Mouse (Mus musculus) limb, embryonic 11.5 days (tissue): ENCODE measurements around the gene Stard8. TPM values are rescaled to one million over a fixed set of nuclear protein-coding genes. Genes with fewer than 3 reads are reported as not detected.
"Not testable (repeated sequence)": the region's sequence is repeated elsewhere in the genome, so short reads cannot be mapped to it uniquely, and the experiment has no call there.

Experiments used
- ATAC-seq: fragments of 200-750 bp; cut with Nextera tagmentation; 2 replicates; pipeline ENCODE4 v1.8.0; 2017; ENCODE audit warnings: low read depth; ENCODE audit not compliant: insufficient number of reproducible peaks, low FRiP score, low TSS enrichment
- DNase-seq: peaks from one replicate; pipeline ENCODE4 v3.0.0-alpha.2; 2015; ENCODE audit warnings: low spot score
- H3K27ac ChIP-seq: fragments of 300-500 bp; sonication (generic); replicated peaks from 2 replicates; pipeline ENCODE4 v1.5.1; 2014; ENCODE audit warnings: low read depth, mild to moderate bottlenecking, low read length
- H3K27me3 ChIP-seq: fragments of 300-500 bp; sonication (generic); 2 replicates; pipeline ENCODE4 v1.6.1; 2014; ENCODE audit warnings: mild to moderate bottlenecking, low read length, mixed read lengths; ENCODE audit not compliant: control insufficient read depth, insufficient read depth
- H3K36me3 ChIP-seq: fragments of 300-500 bp; sonication (generic); 2 replicates; pipeline ENCODE4 v1.6.1; 2014; ENCODE audit warnings: mild to moderate bottlenecking, low read length, moderate library complexity, mixed read lengths; ENCODE audit not compliant: control insufficient read depth, insufficient read depth
- H3K4me1 ChIP-seq: fragments of 300-500 bp; sonication (generic); 2 replicates; pipeline ENCODE4 v1.6.1; 2014; ENCODE audit warnings: low read length, mixed read lengths; ENCODE audit not compliant: control insufficient read depth, insufficient read depth
- H3K4me2 ChIP-seq: fragments of 300-500 bp; sonication (generic); 2 replicates; pipeline ENCODE4 v1.6.1; 2014; ENCODE audit warnings: low read depth, mild to moderate bottlenecking, moderate library complexity; ENCODE audit not compliant: severe bottlenecking
- H3K4me3 ChIP-seq: fragments of 300-500 bp; sonication (generic); 2 replicates; pipeline ENCODE4 v1.5.1; 2014; ENCODE audit warnings: low read depth, low read length
- H3K9ac ChIP-seq: fragments of 300-500 bp; sonication (generic); 2 replicates; pipeline ENCODE4 v1.6.1; 2014; ENCODE audit warnings: mild to moderate bottlenecking, low read length
- H3K9me3 ChIP-seq: fragments of 300-500 bp; sonication (generic); 2 replicates; pipeline ENCODE4 v1.6.1; 2016; ENCODE audit warnings: low read length; ENCODE audit not compliant: control insufficient read depth
- WGBS: fragments of 180-500 bp; shearing (Covaris S2); extraction: QIAGEN DNeasy Blood & Tissue Kit; methylation state at CpG from one replicate; pipeline ENCODE4 v1.1.7; 2014; 5-methylcytosine and 5-hydroxymethylcytosine counted together
- polyA plus RNA-seq: library from polyadenylated mRNA; unstranded; fragments of >200 nt; fragmentation: Nextera tagmentation; extraction: Ambion mirVana; gene quantifications from 2 replicates; pipeline ENCODE4 v1.2.1, GENCODE M21; 2014

The Stard8 gene
- polyA plus RNA-seq = 4.3 and 5.1 TPM in 2 replicates

DNA sequence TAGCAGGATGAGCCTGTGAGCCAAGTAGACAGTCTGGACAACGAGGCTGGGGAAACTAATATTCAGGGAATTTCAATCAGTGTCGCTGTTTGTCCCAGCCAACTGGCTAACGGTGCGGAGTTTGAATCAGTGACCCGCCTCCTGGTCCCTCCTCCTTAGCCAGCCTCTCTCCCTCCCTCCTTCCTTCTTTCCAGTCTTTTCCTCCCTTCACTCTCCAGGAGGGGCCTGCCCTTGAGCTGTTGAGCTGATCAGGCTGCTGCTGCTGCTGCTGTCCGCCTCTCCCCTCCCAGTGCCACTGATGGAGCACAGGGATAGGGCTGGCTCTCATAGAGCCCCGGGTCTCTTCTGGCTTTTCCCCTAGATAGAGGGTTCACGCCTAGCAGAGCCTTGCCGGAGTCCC lies at the start of gene Stard8:
Gene Stard8 (plus strand): TSS at position 203 of the 400 bp plus-strand sequence.
- DNase-seq (peak; percentile 25), ATAC-seq (no peak)
- Histone ChIP-seq H3K36me3 (no peaks in the 10 kb centered on the region), H3K9ac (no peak within 1 kb of the TSS; the same call in 1 of the 2 replicates), H3K9me3 (no peaks in the 10 kb centered on the region), H3K4me1 (no peaks in the 10 kb centered on the region), H3K27ac (no peak within 1 kb of the TSS), H3K4me3 (no peak within 1 kb of the TSS), H3K4me2 (no peak within 1 kb of the TSS; the same call in 1 of the 2 replicates), H3K27me3 (peaks cover 3% of the 10 kb centered on the region; the same call in 1 of the 2 replicates)
- WGBS = 46% methylated on average over 9 of the region's 9 CpGs

DNA sequence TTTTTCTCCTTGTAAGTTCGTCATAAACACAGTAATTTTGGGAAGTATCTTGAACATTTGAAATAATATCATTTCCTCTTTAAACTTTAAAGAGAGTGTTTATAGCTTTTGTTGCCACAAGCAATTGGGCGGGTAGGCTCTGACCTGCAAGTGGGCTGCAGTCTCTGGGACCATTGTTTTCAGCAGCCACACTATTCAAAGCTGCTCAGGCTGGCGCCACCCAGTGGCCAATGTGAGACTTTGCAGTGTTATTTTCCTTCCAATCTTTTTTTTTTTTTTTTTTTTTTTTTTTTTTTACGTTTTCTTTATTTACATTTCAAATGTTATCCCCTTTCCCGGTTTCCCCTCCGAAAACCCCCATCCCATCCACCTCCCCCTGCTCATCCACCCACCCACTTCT lies 49.1 kb upstream of the Stard8 start:
- 17% methylated on average over 6 of the region's 6 CpGs for WGBS
- H3K4me2 ChIP-seq = no peak overlapping the region
- H3K27me3 ChIP-seq = no peaks in the 10 kb centered on the region
- no peak overlapping the region for H3K9ac ChIP-seq
- no peaks in the 10 kb centered on the region for H3K36me3 ChIP-seq
- no peaks in the 10 kb centered on the region for H3K4me1 ChIP-seq
- DNase-seq = peak; percentile 58
- no peak for ATAC-seq
- H3K27ac ChIP-seq = no peak overlapping the region
- no peak overlapping the region for H3K4me3 ChIP-seq
- H3K9me3 ChIP-seq = no peaks in the 10 kb centered on the region

DNA sequence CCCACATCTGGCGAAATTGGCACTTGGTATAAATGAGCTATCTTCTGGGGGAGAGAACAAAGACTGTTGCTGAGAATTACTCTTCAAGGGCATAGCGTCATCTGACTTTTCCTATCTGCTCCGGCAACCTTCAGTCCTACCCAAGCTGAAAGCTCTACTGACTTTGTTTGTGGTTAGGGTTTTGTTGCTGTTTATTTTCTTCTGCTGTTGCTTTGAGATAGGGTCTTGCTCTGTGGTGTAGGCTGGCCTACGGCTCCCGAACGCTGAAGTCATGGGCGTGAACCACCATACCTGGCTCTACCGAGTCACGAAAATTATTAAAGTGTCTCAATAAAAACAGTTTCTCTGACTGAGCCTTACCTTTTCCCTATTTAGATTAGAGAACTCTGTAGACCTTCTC lies 44.8 kb upstream of the Stard8 start:
- H3K27ac ChIP-seq = no peak overlapping the region
- ATAC-seq (no peak), DNase-seq (no peak)
- H3K4me2 ChIP-seq = no peak overlapping the region
- no peak overlapping the region for H3K9ac ChIP-seq
- H3K27me3 ChIP-seq = no peaks in the 10 kb centered on the region
- H3K4me1 ChIP-seq = no peaks in the 10 kb centered on the region
- 93% methylated on average over 9 of the region's 9 CpGs for WGBS
- H3K9me3 ChIP-seq = no peaks in the 10 kb centered on the region
- no peaks in the 10 kb centered on the region for H3K36me3 ChIP-seq
- H3K4me3 ChIP-seq = no peak overlapping the region

DNA sequence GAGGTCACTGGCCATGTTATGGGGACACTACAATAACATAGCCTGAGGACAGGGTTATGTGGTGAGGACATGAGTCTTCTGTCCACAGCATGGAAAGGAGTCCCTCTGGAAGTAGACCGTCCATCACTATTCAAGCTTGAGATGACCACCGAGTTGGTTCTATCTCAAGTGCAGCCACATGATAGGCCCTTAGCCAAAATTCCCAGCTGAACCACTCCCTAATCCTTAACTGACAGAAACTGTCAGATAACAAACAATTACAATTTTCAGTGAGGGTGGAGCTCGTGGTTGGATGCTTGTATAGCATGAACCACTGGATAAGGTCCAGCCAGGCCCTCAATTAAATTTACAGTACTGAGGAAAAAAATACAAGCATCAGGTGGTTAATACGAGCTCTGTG lies 44.0 kb upstream of the Stard8 start:
- no peaks in the 10 kb centered on the region for H3K27me3 ChIP-seq
- no peaks in the 10 kb centered on the region for H3K9me3 ChIP-seq
- no peaks in the 10 kb centered on the region for H3K36me3 ChIP-seq
- no peak overlapping the region for H3K9ac ChIP-seq
- no peak overlapping the region for H3K4me3 ChIP-seq
- H3K4me2 ChIP-seq = no peak overlapping the region
- DNase-seq = no peak
- H3K27ac ChIP-seq = no peak overlapping the region
- H3K4me1 ChIP-seq = no peaks in the 10 kb centered on the region
- WGBS = 81% methylated on average over 4 of the region's 4 CpGs
- no peak for ATAC-seq

DNA sequence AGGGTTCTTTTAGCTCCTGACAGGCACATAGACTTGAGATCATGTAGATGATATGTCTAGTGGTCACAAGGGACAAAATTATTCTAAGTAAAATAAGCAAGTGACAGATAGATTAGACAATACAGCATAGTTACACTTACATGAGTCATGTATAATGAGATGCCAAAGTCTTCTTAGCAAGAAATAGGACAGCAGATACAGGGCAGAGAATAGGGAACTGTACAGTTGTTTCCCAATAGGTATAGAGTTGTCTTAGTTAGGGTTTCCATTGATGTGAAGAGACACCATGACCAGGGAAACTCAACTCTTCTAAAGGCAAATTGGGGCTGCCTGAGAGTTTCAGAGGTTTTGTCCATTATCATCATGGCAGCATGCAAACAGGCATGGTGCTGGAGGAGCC lies 39.3 kb upstream of the Stard8 start:
- H3K27ac ChIP-seq = no peak overlapping the region
- H3K4me3 ChIP-seq = no peak overlapping the region
- H3K36me3 ChIP-seq = no peaks in the 10 kb centered on the region
- H3K4me1 ChIP-seq = no peaks in the 10 kb centered on the region
- ATAC-seq (no peak), DNase-seq (no peak)
- H3K4me2 ChIP-seq = no peak overlapping the region
- H3K9me3 ChIP-seq = no peaks in the 10 kb centered on the region
- no peak overlapping the region for H3K9ac ChIP-seq
- H3K27me3 ChIP-seq = no peaks in the 10 kb centered on the region

DNA sequence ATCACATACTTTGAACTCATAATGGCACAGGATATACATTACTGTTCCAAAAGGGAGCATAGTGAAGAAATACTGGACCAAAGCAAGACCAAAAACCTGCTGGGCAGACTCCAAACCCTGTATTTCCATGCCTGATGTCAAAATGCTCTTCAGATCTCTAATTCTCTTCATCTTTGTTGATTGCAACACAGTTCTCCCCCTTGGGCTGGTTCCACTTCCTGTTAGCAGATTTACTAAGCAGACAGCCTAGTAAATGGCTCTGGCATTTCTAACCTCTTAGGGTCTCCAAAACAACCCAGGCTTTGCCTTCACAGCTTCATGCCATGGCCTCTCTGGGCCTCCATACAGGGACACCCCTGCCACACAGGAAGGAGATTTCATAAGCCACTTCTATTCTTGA lies 38.5 kb upstream of the Stard8 start:
- Histone ChIP-seq H3K4me3 (no peak overlapping the region), H3K9ac (no peak overlapping the region), H3K4me1 (no peaks in the 10 kb centered on the region), H3K27me3 (no peaks in the 10 kb centered on the region), H3K36me3 (no peaks in the 10 kb centered on the region), H3K27ac (no peak overlapping the region), H3K4me2 (no peak overlapping the region), H3K9me3 (no peaks in the 10 kb centered on the region)
- ATAC-seq (no peak), DNase-seq (no peak)

DNA sequence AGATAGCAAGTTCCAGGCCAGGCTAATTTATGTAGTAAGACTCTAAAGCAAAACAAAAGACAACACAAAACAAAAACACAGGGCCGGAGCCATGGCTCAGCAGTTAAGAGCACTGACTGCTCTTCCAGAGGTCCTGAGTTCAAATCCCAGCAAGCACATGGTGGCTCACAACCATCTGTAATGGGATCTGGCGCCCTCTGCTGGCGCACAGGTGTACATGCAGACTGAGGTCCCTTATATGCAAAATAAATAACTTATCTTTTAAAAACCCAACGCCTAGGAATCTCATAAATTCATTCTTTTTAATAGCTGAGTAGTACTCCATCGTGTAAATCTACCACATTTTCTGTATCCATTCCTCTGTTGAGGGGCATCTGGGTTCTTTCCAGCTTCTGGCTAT lies 16.4 kb upstream of the Stard8 start:
- H3K4me3 ChIP-seq, H3K27me3 ChIP-seq, H3K4me1 ChIP-seq, H3K4me2 ChIP-seq, ATAC-seq, H3K27ac ChIP-seq, DNase-seq, H3K36me3 ChIP-seq, H3K9ac ChIP-seq, H3K9me3 ChIP-seq: not testable (repeated sequence)
- WGBS = 51% methylated on average over 5 of the region's 5 CpGs

DNA sequence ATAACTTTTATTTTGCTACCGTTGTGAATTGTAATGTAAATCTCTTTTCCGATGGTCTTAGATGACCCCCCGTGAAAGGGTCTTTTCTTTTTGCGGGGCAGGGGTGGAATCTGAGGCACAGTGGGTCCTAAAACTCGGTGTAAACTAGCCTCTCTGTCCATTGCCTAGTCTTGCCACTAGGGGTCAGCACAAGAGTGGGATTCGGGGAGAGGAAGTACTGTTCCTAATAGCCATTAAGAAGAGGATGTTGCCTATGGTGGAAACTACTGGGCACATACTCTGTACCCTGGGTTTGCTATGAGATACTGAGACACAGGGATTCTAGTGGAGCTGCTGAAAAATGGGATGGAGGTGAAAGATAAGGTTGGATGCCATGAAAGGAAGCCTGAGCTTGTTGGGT lies 13.5 kb upstream of the Stard8 start:
- H3K36me3 ChIP-seq = no peaks in the 10 kb centered on the region
- no peak overlapping the region for H3K9ac ChIP-seq
- ATAC-seq (no peak), DNase-seq (peak; percentile 70)
- H3K27me3 ChIP-seq = no peaks in the 10 kb centered on the region
- H3K4me2 ChIP-seq = no peak overlapping the region
- H3K4me1 ChIP-seq = no peaks in the 10 kb centered on the region
- H3K27ac ChIP-seq = no peak overlapping the region
- 44% methylated on average over 6 of the region's 6 CpGs for WGBS
- H3K9me3 ChIP-seq = no peaks in the 10 kb centered on the region
- no peak overlapping the region for H3K4me3 ChIP-seq

DNA sequence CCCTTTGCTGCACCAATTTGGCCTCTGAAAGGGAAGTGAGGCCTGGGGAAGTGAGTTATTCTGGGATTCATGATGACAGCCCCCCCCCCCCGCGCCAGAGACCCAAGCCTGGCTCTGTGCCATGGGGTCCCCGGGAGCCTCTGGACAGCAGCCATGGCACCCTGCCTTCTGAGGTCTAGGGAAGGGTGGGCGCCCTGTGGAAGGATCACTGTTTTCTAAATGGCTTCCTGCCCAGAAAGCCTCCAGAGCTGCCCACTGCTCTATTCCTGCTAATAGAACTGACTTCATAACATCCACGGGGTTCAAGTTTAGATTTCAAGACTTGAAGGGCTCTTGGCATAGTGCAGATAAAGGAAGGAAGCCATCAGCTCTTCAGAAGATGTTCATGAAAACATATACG lies 983 bp upstream of the Stard8 start:
- Histone ChIP-seq H3K27ac (no peak overlapping the region), H3K4me1 (no peaks in the 10 kb centered on the region), H3K9me3 (no peaks in the 10 kb centered on the region), H3K36me3 (no peaks in the 10 kb centered on the region), H3K4me2 (no peak overlapping the region), H3K9ac (no peak overlapping the region), H3K27me3 (peaks cover 3% of the 10 kb centered on the region; the same call in 1 of the 2 replicates), H3K4me3 (no peak overlapping the region)
- no peak for DNase-seq
- 81% methylated on average over 6 of the region's 6 CpGs for WGBS
- no peak for ATAC-seq
